Mouse (Mus musculus): ENCODE results near the gene Jmjd6.

The Jmjd6 gene

GRCm38 (mm10) chr11:116801106-116801505 is 42.1 kb downstream of the Jmjd6 start:
- no peak for DNase-seq

GRCm38 (mm10) chr11:116799364-116799763 is 43.9 kb downstream of the Jmjd6 start:
- DNase-seq, result no peak
